Mouse (Mus musculus): ENCODE measurements at regions not wholly inside any gene's neighbourhood (a gene's known extent, or its start where the extent isn't known, plus 50 kb on each side); places are given as distances from the start of the nearest gene placed in this dataset.

DNA sequence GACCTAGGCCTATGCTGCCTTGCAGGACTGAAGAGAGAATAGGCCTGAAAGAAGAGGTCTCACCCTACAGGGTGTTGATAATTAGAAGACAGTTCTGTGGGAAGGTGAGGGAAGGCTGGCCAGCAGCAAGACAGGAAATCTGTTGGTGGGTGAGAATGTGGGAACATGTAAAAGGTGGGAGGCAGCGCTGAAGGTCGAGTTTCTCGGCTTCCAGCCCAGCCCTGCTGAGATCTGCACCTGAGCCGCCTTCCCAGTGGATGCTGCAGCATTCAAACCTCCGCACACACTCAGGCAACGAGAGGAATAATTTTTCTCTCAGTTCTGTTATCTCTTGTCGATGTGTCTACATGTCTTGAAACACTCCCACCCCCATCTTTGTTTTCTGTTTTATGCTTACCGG, 89.9 kb upstream of the Atp1b1 start:
- POLR2A ChIA-PET: no interaction called here
- in situ Hi-C loops (cut with MboI; ENCODE audit: low pct_unique_long_range_greater_than_20kb): no loop called here
- H3K27me3 ChIP-seq: no peaks in the 10 kb centered on the region
- no peak for ATAC-seq
- no peak for DNase-seq (ENCODE audit: low read depth, low spot score)
- TF ChIP-seq CTCF (IDR thresholded peaks at IDR 0.05): no peak
- CTCF ChIA-PET: no interaction called here

DNA sequence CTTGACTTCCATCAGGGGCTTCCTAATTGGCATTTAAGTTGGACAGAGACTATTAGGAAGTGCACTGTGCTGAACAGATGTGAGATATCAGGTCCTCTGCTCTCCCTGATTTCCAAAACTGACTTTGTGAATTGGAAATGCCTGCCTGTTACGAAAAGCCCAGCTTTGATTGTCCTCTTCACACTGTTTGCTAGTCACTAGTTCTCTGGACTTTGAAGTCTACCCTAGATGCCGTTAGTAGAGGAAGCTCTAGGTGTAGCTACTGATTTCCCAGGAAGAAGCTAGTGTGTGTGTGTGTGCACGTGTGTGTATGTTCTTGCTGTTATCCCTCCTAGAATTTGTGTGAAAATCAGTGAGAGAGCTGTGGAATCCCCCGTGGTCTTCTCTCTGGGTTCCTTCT, 87.7 kb upstream of the Atp1b1 start:
- DNase-seq (ENCODE audit: low read depth, low spot score) (no peak), ATAC-seq (no peak)
- ChIA-PET CTCF (interaction anchor here (0.7 to 1.1 kb wide), 5 partner anchors 9 to 182 kb away, joined by 3 to 4 read pairs (median 3); no protein-coding TSS in a partner anchor), POLR2A (no interaction called here)
- no peaks in the 10 kb centered on the region for H3K27me3 ChIP-seq
- in situ Hi-C loops (cut with MboI; ENCODE audit: low pct_unique_long_range_greater_than_20kb): no loop called here
- TF ChIP-seq CTCF (IDR thresholded peaks at IDR 0.05): no peak

DNA sequence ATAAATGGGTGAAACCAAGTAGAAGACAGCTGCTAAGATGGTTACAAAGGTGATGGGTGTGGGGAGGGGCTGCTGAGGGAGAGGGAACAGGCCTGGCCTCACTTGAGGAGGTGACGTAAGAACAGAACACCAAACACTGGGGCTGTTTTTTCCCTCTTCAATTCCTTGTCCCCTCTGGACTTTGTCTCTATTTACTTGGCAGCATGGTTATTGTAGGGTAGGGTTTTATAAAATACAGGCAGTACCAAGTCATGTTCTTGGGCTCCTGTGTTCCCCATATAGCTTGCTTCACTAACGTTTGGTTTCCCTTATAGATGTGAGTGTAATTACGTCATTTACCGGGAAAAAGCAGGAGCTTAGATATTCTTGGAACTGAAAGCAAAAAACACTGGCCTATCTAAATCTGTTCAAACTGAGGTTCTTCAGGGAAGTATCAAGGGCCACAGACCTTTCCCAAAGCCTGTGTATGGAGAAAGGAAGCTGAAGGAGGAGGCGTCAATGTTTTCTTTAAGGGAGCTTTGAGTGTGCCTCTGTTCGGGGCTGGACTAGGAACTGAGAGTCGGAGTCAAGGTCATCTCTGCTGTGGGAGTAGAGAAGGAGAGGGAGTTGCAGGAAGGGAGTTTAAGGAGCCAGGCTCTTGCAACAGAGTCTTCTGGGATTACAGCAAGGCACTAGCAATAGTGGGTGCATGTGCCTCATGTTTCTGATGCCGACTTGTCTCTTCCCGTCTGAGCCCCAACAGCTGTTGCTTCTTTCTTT, 85.1 kb upstream of the Atp1b1 start:
- ChIA-PET CTCF (interaction anchor here (2.1 kb wide), 1 partner anchor 11 kb away, joined by 7 read pairs; no protein-coding TSS in a partner anchor), POLR2A (no interaction called here)
- in situ Hi-C loops (cut with MboI; ENCODE audit: low pct_unique_long_range_greater_than_20kb): no loop called here
- DNase-seq (ENCODE audit: low read depth, low spot score) (no peak), ATAC-seq (no peak)
- H3K27me3 ChIP-seq: no peaks in the 10 kb centered on the region
- TF ChIP-seq CTCF (IDR thresholded peaks at IDR 0.05): no peak

DNA sequence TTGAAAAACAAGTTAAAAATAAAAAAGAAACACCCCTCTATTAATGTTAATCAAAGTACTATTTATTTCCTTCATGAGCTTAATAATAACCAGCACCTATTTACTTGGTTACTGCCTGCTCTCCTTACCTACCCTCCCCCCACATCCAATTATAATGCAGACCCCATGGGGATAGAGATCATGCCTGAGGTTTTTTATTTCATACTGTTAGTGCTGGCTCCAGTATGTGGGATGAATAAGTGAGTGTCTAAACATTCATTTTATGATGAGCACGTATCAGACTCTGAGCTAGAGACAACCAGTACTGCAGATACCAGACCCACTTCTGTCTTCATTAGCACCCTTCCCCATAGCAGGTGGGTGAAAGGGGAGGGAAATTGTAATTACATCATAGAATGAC, 83.6 kb upstream of the Atp1b1 start:
- no peak for DNase-seq (ENCODE audit: low read depth, low spot score)
- no peaks in the 10 kb centered on the region for H3K27me3 ChIP-seq
- no peak for TF ChIP-seq CTCF (IDR thresholded peaks at IDR 0.05)
- ChIA-PET CTCF (interaction anchor here (2.1 kb wide), 1 partner anchor 10 kb away, joined by 7 read pairs; no protein-coding TSS in a partner anchor), POLR2A (no interaction called here)
- ATAC-seq: no peak
- in situ Hi-C loops (cut with MboI; ENCODE audit: low pct_unique_long_range_greater_than_20kb): no loop called here

DNA sequence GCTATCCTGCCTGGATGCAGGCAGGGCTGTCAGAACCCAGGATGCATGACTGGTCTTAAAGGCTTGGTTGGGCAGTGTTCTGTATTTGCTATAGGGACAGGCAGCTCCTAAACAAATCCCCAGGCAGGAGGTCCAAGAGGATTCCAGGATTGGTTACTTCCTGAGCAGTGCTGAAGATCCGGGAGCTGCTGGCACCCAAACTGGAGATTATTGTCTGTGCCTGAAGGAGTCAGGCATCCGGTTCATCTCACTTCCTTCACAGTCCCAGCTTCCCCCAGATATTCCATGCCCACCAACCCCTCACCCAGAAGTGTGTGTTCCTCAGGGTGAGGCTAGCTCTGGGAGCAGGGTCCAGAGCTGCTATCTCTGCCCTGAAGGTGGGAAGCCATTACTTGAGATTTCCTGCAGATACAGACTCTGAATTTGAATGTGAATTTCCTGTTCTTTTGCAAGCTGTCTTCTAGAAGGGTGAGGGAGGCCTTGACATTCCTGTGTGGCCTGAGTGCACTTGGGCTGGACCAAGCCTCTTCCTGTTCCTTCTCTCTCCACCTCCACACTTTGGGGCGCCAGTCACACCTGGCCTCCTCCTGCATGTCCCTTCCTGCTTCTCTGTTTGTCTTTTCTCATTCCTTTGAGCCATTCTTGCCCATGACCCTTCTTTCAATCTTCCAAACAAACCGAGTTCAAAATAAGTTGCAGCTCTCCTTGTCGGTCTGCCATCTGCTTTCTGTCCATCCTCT, 80.3 kb upstream of the Atp1b1 start:
- CTCF ChIA-PET: no interaction called here
- in situ Hi-C loops (cut with MboI; ENCODE audit: low pct_unique_long_range_greater_than_20kb): no loop called here
- H3K27me3 ChIP-seq: no peaks in the 10 kb centered on the region
- DNase-seq (ENCODE audit: low read depth, low spot score) (no peak), ATAC-seq (no peak)
- POLR2A ChIA-PET: no interaction called here
- TF ChIP-seq CTCF (IDR thresholded peaks at IDR 0.05): no peak

DNA sequence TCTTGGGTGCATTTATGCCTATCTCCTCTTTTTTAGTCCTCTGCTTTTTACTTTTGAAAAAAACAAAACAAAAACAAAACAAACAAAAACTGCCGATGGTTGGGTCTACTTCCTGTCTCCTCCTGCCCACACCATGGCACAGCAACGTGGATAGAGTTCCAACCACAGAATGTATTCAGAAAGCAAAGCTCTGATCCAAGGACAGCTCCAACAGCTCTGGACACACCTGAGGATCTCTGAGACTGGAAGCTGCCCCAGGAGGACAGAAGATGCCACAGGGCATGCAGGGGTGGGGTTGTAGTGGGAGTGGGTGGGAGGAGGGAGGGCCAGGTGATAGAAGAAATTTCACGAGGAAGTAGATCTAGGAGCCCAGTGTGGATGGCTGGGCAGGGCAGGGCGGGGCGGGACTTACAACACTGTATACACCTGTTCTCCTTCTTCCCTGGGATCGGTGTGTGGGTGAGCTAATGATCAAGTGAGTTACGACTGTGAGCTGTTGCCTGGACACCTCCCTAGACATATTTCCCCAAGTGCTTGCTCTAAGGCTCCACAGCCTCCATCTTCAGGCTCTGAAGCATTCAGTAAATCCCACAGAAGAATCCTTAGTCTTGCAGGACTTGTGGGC, 79.3 kb upstream of the Atp1b1 start:
- POLR2A ChIA-PET: no interaction called here
- CTCF ChIA-PET: no interaction called here

DNA sequence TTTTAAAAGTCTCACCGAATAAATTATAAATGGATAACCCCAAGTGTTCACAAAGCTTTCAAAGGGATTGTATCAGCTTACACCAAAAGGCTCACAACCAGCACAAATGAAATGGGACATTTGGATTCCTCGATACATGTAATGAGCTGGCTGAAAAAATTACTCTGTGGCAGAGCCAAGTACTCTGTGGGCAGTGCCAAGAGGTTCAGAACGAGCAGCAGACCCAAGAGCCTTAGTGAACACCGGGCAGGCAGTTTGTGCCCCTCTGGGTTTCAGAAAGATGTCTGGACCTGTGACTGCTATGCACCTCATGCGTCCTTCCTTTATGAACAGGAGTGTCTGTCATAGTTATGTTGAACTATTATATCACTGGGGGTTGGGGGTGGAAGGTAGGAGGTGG, 74.0 kb upstream of the Atp1b1 start:
- POLR2A ChIA-PET: interaction anchor here (0.7 kb wide), 1 partner anchor 65 kb away, joined by 4 read pairs; no protein-coding TSS in a partner anchor
- in situ Hi-C loops (cut with MboI; ENCODE audit: low pct_unique_long_range_greater_than_20kb): no loop called here
- no peak for TF ChIP-seq CTCF (IDR thresholded peaks at IDR 0.05)
- no peaks in the 10 kb centered on the region for H3K27me3 ChIP-seq
- CTCF ChIA-PET: interaction anchor here (1.2 to 1.8 kb wide), 2 partner anchors 8 to 10 kb away, joined by 3 to 7 read pairs; no protein-coding TSS in a partner anchor
- DNase-seq (ENCODE audit: low read depth, low spot score) (no peak), ATAC-seq (no peak)

More for the DNA sequence above, 79.3 kb upstream of the Atp1b1 start:
- DNase-seq (ENCODE audit: low read depth, low spot score) (no peak), ATAC-seq (no peak)
- H3K27me3 ChIP-seq: no peaks in the 10 kb centered on the region
- in situ Hi-C loops (cut with MboI; ENCODE audit: low pct_unique_long_range_greater_than_20kb): no loop called here
- no peak for TF ChIP-seq CTCF (IDR thresholded peaks at IDR 0.05)

DNA sequence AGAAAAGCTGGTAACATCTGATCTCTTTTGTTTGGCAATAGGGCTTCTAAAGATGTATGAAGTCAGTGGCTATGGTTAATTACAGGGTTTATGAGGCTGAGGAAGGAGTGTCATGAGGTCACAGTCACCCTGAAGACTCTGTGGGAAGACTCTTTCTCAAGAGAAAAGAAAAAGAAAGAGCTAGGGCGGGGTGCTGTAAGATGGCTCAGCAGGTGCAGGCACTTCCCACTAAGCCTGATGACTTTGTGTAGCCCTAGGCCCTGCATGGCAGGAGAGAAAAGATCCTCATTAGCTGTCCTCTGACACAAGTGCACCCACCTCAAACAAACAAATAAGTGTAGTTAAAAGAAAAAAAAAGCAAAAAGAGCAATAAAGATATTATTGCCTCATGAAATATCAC, 73.6 kb upstream of the Atp1b1 start:
- in situ Hi-C loops (cut with MboI; ENCODE audit: low pct_unique_long_range_greater_than_20kb): no loop called here
- ATAC-seq (no peak), DNase-seq (ENCODE audit: low read depth, low spot score) (no peak)
- ChIA-PET POLR2A (interaction anchor here (0.7 kb wide), 1 partner anchor 65 kb away, joined by 4 read pairs; no protein-coding TSS in a partner anchor), CTCF (interaction anchor here (1.4 to 1.8 kb wide), 2 partner anchors 11 to 39 kb away, joined by 3 to 7 read pairs; no protein-coding TSS in a partner anchor)
- no peak for TF ChIP-seq CTCF (IDR thresholded peaks at IDR 0.05)
- H3K27me3 ChIP-seq: no peaks in the 10 kb centered on the region

DNA sequence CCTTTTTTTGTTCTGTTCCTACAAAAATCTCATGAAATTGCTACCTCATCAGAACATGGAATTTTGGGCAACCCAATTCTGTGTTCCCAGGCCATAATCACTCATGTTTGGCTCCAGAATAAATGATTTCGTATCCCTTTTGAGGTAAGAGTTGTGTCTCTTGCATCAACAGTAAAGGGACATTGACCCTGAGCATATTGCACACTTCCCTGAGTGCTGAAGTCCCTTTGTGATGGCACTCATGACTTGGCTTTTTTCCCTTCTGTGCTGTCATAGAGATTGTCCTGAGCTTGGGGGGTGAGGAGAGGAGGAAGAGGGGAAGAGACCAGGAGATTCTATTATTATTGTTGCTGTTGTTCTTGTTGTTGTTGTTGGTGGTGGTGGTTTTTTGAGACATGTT, 68.6 kb upstream of the Atp1b1 start:
- POLR2A ChIA-PET: interaction anchor here (0.6 to 1.2 kb wide), 2 partner anchors 21 to 161 kb away, joined by 3 to 5 read pairs; no protein-coding TSS in a partner anchor
- DNase-seq (ENCODE audit: low read depth, low spot score): no peak
- CTCF ChIA-PET: no interaction called here
- no peak for TF ChIP-seq CTCF (IDR thresholded peaks at IDR 0.05)
- ATAC-seq: no peak
- no peaks in the 10 kb centered on the region for H3K27me3 ChIP-seq
- in situ Hi-C loops (cut with MboI; ENCODE audit: low pct_unique_long_range_greater_than_20kb): no loop called here

DNA sequence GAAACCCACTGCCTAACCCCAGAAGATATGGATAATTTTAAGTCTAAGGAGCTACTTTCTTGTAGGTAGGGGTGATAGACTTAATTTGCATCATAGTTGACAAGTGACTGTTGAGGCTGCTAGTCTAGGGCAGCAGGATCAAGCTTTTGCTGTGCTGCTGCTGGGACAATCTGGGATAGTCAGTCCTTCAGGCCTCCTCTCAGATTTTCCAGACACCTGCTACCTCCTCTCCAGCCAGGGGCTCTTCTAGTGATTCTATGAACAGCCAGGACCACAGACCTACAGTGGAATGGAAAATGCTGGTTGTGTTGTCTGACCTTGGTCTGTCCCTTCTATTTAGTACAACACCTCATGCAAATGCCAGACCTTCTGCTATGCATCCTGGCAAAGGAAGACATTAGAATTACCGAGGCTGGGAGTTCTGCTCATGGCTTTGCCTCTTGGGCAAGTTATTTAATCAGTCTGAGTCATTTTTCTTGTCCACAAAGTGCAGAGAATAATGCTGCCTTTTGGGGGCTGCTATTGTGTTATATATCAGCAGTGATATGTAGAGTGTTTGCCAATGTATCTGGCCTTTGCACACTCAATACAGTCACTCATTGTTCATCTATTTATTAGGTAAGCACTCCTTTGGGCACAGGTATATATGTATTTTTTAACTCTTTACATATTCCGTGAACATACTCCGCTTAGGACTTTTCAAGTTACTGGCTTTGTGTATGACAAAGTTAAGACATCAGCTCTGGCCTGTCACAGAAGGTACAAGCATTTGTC, 64.4 kb upstream of the Atp1b1 start:
- ChIA-PET POLR2A (no interaction called here), CTCF (no interaction called here)
- ATAC-seq (no peak), DNase-seq (ENCODE audit: low read depth, low spot score) (no peak)
- H3K27me3 ChIP-seq: no peaks in the 10 kb centered on the region
- in situ Hi-C loops (cut with MboI; ENCODE audit: low pct_unique_long_range_greater_than_20kb): no loop called here
- no peak for TF ChIP-seq CTCF (IDR thresholded peaks at IDR 0.05)

All from Patski (cell line).